Mouse (Mus musculus) intestine, embryonic 16.5 days (tissue): ENCODE results near the gene Pnp. TPM values are rescaled to one million over a fixed set of nuclear protein-coding genes. Genes with fewer than 3 reads are reported as not detected.
"Not testable (repeated sequence)": the region's sequence is repeated elsewhere in the genome, so short reads cannot be mapped to it uniquely, and the experiment has no call there.

Source experiments
- ATAC-seq: fragments of 200-750 bp; cut with Nextera tagmentation; 2 replicates; pipeline ENCODE4 v1.8.0; 2017; ENCODE audit warnings: moderate TSS enrichment, moderate library complexity
- H3K27ac ChIP-seq: fragments of 300-500 bp; sonication (generic); 2 replicates; pipeline ENCODE4 v1.5.1; 2014; ENCODE audit warnings: mild to moderate bottlenecking, low read length
- H3K27me3 ChIP-seq: fragments of 300-500 bp; sonication (generic); replicated peaks from 2 replicates; pipeline ENCODE4 v1.6.1; 2014; ENCODE audit warnings: low read length, control low read depth, mixed read lengths; ENCODE audit not compliant: control insufficient read depth, insufficient read depth
- H3K36me3 ChIP-seq: fragments of 300-500 bp; sonication (generic); 2 replicates; pipeline ENCODE4 v1.6.1; 2014; ENCODE audit warnings: low read length, control low read depth; ENCODE audit not compliant: control insufficient read depth, insufficient read depth
- H3K4me1 ChIP-seq: fragments of 300-500 bp; sonication (generic); 2 replicates; pipeline ENCODE4 v1.6.1; 2014; ENCODE audit warnings: low read length, control low read depth, mixed read lengths; ENCODE audit not compliant: control insufficient read depth, insufficient read depth
- H3K4me2 ChIP-seq: fragments of 300-500 bp; sonication (generic); 2 replicates; pipeline ENCODE4 v1.6.1; 2014; ENCODE audit warnings: low read depth, low read length, control low read depth
- H3K4me3 ChIP-seq: fragments of 300-500 bp; sonication (generic); 2 replicates; pipeline ENCODE4 v1.5.1; 2014; ENCODE audit warnings: mild to moderate bottlenecking, low read length
- H3K9ac ChIP-seq: fragments of 300-500 bp; sonication (generic); 2 replicates; pipeline ENCODE4 v1.6.1; 2014; ENCODE audit warnings: low read depth, low read length
- H3K9me3 ChIP-seq: fragments of 300-500 bp; sonication (generic); 2 replicates; pipeline ENCODE4 v1.6.1; 2016; ENCODE audit warnings: low read length, control low read depth; ENCODE audit not compliant: control insufficient read depth
- whole genome bisulfite sequencing: fragments of 180-500 bp; shearing (Covaris S2); extraction: QIAGEN DNeasy Blood & Tissue Kit; methylation state at CpG from one replicate; pipeline ENCODE4 v1.1.7; 2014; 5-methylcytosine and 5-hydroxymethylcytosine counted together
- polyA plus RNA-seq: library from polyadenylated mRNA; unstranded; fragments of >200 nt; fragmentation: Nextera tagmentation; extraction: Ambion mirVana; gene quantifications from 2 replicates; pipeline ENCODE4 v1.2.1, GENCODE M21; 2015

Gene Pnp
- polyA plus RNA-seq, 1 experiment from 2014 or later: 116 TPM

DNA sequence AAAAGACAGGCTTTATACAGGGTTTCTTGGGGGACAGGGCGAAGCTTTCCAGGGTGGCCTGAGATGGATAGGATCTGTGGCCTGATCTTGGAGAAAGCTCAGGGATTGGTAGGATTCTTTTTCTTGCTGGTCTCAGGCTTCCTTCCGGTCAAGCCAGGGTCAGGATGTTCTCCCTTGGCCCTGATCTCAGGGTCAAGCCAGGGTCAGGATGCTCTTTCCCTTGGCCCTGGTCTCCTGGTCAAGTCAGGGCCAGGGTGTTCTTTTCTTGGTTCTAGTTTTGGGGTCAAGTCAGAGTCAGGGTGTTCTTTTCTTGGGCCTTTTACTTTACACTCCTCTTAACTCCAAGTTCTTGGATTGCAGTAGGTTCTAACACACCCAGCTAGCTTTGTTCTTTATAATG, 56.8 kb downstream of the Pnp start:
- 84% methylated on average over 2 of the region's 2 CpGs for WGBS
- no peak overlapping the region for H3K9ac ChIP-seq
- H3K9me3 ChIP-seq: no peaks in the 10 kb centered on the region; the same call in 1 of the 2 replicates
- no peak for ATAC-seq
- H3K4me2 ChIP-seq: no peak overlapping the region
- no peaks in the 10 kb centered on the region for H3K27me3 ChIP-seq
- no peak overlapping the region for H3K4me3 ChIP-seq
- H3K4me1 ChIP-seq: no peaks in the 10 kb centered on the region
- H3K36me3 ChIP-seq: no peaks in the 10 kb centered on the region
- no peak overlapping the region for H3K27ac ChIP-seq

DNA sequence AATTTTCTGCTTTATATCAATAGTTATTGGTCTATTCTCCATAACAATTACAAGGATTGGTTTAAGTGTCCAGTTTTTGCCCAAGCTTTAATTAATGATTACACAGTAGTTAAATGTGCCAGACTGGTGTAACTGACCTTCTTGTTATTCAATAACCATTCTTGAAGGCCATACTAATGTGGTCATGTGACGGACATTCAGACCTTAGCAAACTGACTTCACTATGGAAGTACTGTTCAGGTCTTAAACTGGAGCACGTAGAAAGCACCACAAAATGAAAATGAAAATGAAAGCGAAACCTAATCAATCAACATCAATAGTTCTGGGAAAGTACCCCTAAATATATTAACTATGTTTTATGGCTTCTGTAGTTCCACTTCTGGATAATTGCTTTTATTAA, 60.2 kb downstream of the Pnp start:
- Histone ChIP-seq H3K9ac (no peak overlapping the region), H3K27me3 (no peaks in the 10 kb centered on the region), H3K27ac (no peak overlapping the region), H3K4me2 (no peak overlapping the region), H3K4me3 (no peak overlapping the region), H3K9me3 (no peaks in the 10 kb centered on the region), H3K36me3 (no peaks in the 10 kb centered on the region), H3K4me1 (no peaks in the 10 kb centered on the region)
- 66% methylated on average over 3 of the region's 3 CpGs for WGBS
- peak; percentile 91 for ATAC-seq

DNA sequence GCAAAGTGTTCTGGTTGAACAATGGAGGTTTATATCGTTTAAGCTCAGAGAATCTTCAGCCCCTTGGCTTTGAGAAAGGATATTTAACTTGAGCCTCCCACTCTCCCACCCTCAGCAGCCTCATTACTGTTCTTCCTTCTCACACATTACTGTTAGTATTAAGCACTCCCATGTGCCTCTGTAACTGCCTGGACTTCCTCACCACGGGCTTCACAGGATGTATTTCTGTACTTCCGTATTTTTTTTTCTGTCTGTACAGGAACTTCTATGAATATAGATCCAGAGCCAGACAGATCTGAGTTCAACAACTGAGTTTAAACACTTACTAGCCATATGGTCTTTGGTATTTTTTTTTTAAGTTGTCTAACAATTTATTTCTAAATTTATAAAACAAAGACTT, 66.2 kb downstream of the Pnp start:
- no peaks in the 10 kb centered on the region for H3K36me3 ChIP-seq
- H3K4me3 ChIP-seq: no peak overlapping the region
- H3K4me1 ChIP-seq: no peaks in the 10 kb centered on the region
- no peaks in the 10 kb centered on the region for H3K27me3 ChIP-seq
- H3K9me3 ChIP-seq: no peaks in the 10 kb centered on the region
- no peak overlapping the region for H3K4me2 ChIP-seq
- ATAC-seq: no peak
- H3K27ac ChIP-seq: 0 out of 2 replicates have a peak overlapping the region, but pooled peaks have one; percentile 1
- no peak overlapping the region for H3K9ac ChIP-seq
- WGBS: 61% methylated on average over 3 of the region's 3 CpGs

DNA sequence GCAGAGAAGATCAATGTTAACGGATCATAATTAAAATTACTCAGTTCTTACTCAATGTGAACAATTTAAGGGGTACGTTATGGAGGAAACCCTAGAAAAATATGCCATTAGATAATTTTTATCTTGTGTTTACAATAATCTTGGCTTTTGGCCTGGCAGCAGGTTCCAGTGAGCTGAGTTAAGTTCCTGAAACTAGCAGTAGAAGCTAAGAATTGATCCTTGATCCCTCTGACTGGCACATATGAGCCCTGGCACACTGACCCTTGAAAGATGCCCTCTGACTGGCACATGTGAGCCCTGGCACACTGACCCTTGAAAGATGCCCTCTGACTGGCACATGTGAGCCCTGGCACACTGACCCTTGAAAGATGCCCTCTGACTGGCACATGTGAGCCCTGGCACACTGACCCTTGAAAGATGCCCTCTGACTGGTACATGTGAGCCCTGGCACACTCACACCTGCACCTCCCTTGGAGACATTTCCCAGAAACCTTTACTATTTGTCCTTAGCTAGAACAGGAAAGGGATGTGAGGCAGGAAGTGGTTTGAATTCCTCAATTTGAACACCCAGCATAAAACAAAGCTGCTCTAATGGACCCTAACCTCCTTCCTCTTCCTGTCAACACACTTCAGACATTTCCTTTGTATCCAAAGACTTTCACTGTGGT, 67.3 kb downstream of the Pnp start:
- Histone ChIP-seq H3K27me3 (no peaks in the 10 kb centered on the region), H3K9ac (no peak overlapping the region), H3K27ac (no peak overlapping the region), H3K9me3 (no peaks in the 10 kb centered on the region), H3K4me1 (no peaks in the 10 kb centered on the region), H3K36me3 (no peaks in the 10 kb centered on the region), H3K4me2 (no peak overlapping the region), H3K4me3 (no peak overlapping the region)
- ATAC-seq: no peak
- 68% methylated on average over 2 of the region's 2 CpGs for WGBS

DNA sequence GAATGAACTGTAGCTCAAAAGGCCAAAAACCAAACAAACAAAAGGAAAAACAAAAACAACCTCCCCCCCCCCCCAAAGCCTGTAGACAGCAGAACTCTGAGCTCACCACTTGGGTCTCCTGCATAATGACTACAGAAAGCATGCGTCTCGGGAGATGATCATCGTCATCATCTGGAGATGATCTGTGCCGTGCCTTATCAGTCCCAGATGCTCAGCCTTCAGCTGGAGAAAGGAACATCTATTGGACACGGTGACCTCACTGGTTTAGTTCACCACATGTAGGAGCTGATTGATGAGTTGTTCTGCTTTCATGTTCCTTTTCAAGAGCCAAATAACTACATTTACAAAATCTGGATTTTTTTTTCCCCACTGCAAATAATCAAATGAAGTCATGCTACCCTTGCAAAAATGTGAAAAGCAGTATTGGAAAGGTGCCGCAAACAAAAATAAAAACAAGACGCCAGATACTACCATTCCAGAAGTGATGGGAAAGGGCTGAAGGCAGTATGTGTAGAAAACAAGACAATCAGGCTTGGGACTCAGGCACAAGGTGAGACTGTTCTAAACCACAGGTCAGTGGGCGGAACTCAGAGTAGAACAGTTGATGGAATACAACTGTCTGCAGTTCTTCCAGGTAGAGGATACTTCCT, 76.4 kb downstream of the Pnp start, which contains the start of gene Rnase10:
Gene Rnase10, plus strand, starts transcription at position 600 of the 650 bp plus-strand sequence.
- Histone ChIP-seq H3K9me3 (no peaks in the 10 kb centered on the region), H3K9ac (peak within 1 kb of the TSS; percentile 31; the same call in 1 of the 2 replicates), H3K4me1 (no peaks in the 10 kb centered on the region), H3K27me3 (no peaks in the 10 kb centered on the region), H3K4me2 (peak within 1 kb of the TSS; percentile 9; the same call in 1 of the 2 replicates), H3K4me3 (no peak within 1 kb of the TSS), H3K27ac (peak within 1 kb of the TSS; percentile 76), H3K36me3 (no peaks in the 10 kb centered on the region)
- 85% methylated on average over 8 of the region's 8 CpGs for WGBS
- no peak for ATAC-seq

DNA sequence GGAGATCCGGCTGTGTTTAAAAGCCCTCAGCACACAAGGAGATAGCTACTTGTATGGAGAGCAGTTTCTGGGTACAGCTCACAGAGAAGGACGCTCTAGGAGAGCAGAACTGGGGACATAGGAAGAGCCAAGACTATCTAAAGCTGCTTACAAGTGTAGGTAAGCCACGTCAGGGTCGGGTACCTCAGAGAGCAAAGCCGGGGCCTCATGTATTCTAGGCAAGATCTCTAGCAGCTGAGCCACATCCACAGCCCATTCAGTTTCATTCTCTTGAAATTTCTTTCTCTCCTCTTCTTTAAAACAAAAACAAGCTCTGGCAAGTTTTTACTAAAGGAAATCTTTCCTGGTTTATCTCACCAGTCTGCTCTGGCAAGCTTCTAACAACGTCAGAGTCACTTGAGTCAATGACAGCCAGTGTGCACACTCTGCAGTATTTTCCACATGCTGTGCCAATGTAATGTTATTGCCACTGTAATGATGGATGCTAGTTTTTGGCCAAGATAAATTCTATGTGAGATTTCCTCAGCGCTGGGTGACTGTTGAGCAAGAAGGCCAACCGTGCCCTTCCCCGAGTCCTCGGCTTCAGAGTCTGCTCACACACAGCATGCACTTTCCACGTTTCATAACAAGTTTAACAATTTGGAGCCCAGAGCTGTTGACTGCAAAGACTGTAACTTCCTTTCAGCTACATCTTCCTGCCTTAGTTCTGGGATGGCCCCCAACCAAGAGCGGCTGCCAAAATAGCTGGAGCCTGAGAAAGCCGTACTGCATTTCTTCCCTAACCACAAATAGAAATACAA, 77.2 kb downstream of the Pnp start:
- Histone ChIP-seq H3K9ac (peak overlapping the region; percentile 31; the same call in 1 of the 2 replicates), H3K27me3 (no peaks in the 10 kb centered on the region), H3K36me3 (no peaks in the 10 kb centered on the region), H3K4me3 (no peak overlapping the region), H3K9me3 (no peaks in the 10 kb centered on the region), H3K27ac (peak overlapping the region; percentile 76), H3K4me1 (no peaks in the 10 kb centered on the region), H3K4me2 (peak overlapping the region; percentile 9; the same call in 1 of the 2 replicates)
- ATAC-seq: peak; percentile 81
- WGBS: 47% methylated on average over 13 of the region's 13 CpGs

DNA sequence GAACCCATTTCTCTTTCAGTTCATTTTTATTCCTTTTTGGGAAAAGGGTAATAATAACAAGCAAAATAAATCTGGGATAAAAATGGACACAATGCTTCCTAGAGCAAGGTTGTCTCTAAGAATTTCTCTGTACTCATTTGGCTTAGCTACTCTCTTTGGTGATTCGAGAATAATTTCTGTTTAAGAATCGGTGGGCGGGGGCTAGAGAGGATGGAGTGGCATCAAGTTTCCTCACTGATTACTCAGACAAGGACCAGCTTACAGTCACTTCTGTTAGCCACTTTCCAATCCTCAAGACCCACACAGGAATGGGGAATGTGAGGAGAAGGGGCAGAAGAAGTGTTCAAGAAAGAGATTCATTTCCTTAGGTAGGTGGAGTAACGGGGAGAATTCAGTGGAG, 77.9 kb downstream of the Pnp start:
- no peaks in the 10 kb centered on the region for H3K36me3 ChIP-seq
- 74% methylated on average over 4 of the region's 4 CpGs for WGBS
- H3K27ac ChIP-seq: peak overlapping the region; percentile 83
- no peak for ATAC-seq
- no peaks in the 10 kb centered on the region for H3K9me3 ChIP-seq
- no peaks in the 10 kb centered on the region for H3K4me1 ChIP-seq
- no peak overlapping the region for H3K9ac ChIP-seq
- H3K4me3 ChIP-seq: no peak overlapping the region
- H3K27me3 ChIP-seq: no peaks in the 10 kb centered on the region
- no peak overlapping the region for H3K4me2 ChIP-seq

DNA sequence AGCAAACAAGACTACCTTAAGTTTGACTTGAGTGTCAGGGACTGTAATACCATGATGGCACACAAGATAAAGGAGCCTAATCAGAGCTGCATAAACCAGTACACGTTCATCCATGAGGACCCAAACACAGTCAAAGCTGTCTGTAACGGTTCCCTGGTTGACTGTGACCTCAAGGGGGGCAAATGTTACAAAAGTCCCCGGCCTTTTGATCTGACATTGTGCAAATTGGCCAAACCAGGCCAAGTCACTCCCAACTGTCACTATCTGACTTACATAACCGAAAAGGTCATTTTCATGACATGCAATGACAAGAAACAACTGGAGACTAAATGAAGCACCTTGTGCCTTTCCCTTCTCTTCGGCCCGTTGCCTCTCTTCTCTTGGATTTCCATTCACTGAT, 78.7 kb downstream of the Pnp start:
- peak overlapping the region; percentile 83 for H3K27ac ChIP-seq

DNA sequence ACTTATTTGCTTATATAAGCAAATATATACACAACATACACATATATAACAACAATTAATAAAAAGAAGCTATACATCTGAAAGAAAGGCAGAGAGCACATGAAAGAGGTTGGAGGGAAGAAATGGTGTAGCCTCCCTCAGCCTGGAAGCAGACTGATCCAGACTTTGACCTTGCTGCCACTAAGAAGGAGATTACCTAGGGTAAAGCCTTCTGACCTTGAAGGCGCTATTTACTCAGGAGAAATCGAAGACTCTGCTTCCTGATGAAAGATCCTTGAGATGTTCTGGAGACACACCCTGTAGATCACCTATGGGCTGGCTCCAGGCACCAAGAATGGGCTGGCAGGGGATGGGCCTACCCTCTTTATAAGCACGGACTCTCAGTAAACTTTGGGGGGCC, 83.8 kb downstream of the Pnp start:
- 0 out of 2 replicates have a peak, but pooled peaks have one; percentile 58 for ATAC-seq

More for the DNA sequence above, 78.7 kb downstream of the Pnp start:
- Histone ChIP-seq H3K4me3 (no peak overlapping the region), H3K27me3 (no peaks in the 10 kb centered on the region), H3K4me1 (no peaks in the 10 kb centered on the region), H3K9me3 (no peaks in the 10 kb centered on the region), H3K36me3 (no peaks in the 10 kb centered on the region), H3K4me2 (no peak overlapping the region), H3K9ac (no peak overlapping the region)
- no peak for ATAC-seq
- WGBS: 87% methylated on average over 6 of the region's 6 CpGs

More for the DNA sequence above, 83.8 kb downstream of the Pnp start:
- H3K9me3 ChIP-seq, H3K9ac ChIP-seq, H3K36me3 ChIP-seq, H3K27ac ChIP-seq, H3K4me2 ChIP-seq, H3K27me3 ChIP-seq, H3K4me1 ChIP-seq, H3K4me3 ChIP-seq: not testable (repeated sequence)
- WGBS: 69% methylated on average over 3 of the region's 3 CpGs
